Mouse (Mus musculus) hindbrain, embryonic 16.5 days (tissue): Measurements from ENCODE around the gene Fam69a. TPM values are rescaled to one million over a fixed set of nuclear protein-coding genes. Genes with fewer than 3 reads are reported as not detected.
"Not testable (repeated sequence)": the region's sequence is repeated elsewhere in the genome, so short reads cannot be mapped to it uniquely, and the experiment has no call there.

ENCODE experiments used
- ATAC-seq: fragments of 200-750 bp; cut with Nextera tagmentation; 2 replicates; pipeline ENCODE4 v1.8.0; 2017; ENCODE audit warnings: moderate TSS enrichment, moderate library complexity
- H3K27ac ChIP-seq: fragments of 300-500 bp; sonication (generic); 2 replicates; pipeline ENCODE4 v1.5.1; 2014; ENCODE audit warnings: low read depth, mild to moderate bottlenecking, control low read depth, low read length, moderate library complexity
- H3K27me3 ChIP-seq: fragments of 300-500 bp; sonication (generic); replicated peaks from 2 replicates; pipeline ENCODE4 v1.6.1; 2014; ENCODE audit warnings: low read length; ENCODE audit not compliant: control insufficient read depth, insufficient read depth
- H3K36me3 ChIP-seq: fragments of 300-500 bp; sonication (generic); 2 replicates; pipeline ENCODE4 v1.6.1; 2014; ENCODE audit warnings: mild to moderate bottlenecking, low read length, moderate library complexity, mixed read lengths; ENCODE audit not compliant: control insufficient read depth, insufficient read depth
- H3K4me1 ChIP-seq: fragments of 300-500 bp; sonication (generic); 2 replicates; pipeline ENCODE4 v1.6.1; 2014; ENCODE audit warnings: low read depth, low read length; ENCODE audit not compliant: control insufficient read depth, insufficient read depth
- H3K4me2 ChIP-seq: fragments of 300-500 bp; sonication (generic); 2 replicates; pipeline ENCODE4 v1.6.1; 2014; ENCODE audit warnings: mild to moderate bottlenecking, low read length, control low read depth, moderate library complexity
- H3K4me3 ChIP-seq: fragments of 300-500 bp; sonication (generic); 2 replicates; pipeline ENCODE4 v1.5.1; 2014; ENCODE audit warnings: mild to moderate bottlenecking, low read length, control low read depth, moderate library complexity
- H3K9ac ChIP-seq: fragments of 300-500 bp; sonication (generic); 2 replicates; pipeline ENCODE4 v1.6.1; 2014; ENCODE audit warnings: low read depth, mild to moderate bottlenecking, control low read depth, low read length, moderate library complexity
- H3K9me3 ChIP-seq: fragments of 300-500 bp; sonication (generic); 2 replicates; pipeline ENCODE4 v1.6.1; 2014; ENCODE audit warnings: mild to moderate bottlenecking, low read length, moderate library complexity; ENCODE audit not compliant: control insufficient read depth
- WGBS: fragments of 180-500 bp; shearing (Covaris S2); extraction: QIAGEN DNeasy Blood & Tissue Kit; methylation state at CpG from one replicate; pipeline ENCODE4 v1.1.7; 2014; 5-methylcytosine and 5-hydroxymethylcytosine counted together
- polyA plus RNA-seq: library from polyadenylated mRNA; unstranded; fragments of >200 nt; fragmentation: Nextera tagmentation; extraction: Ambion mirVana; gene quantifications from 2 replicates; pipeline ENCODE4 v1.2.1, GENCODE M21; 2015

Fam69a gene
- polyA plus RNA-seq, 1 experiment from 2014 or later = 73.3 TPM

DNA sequence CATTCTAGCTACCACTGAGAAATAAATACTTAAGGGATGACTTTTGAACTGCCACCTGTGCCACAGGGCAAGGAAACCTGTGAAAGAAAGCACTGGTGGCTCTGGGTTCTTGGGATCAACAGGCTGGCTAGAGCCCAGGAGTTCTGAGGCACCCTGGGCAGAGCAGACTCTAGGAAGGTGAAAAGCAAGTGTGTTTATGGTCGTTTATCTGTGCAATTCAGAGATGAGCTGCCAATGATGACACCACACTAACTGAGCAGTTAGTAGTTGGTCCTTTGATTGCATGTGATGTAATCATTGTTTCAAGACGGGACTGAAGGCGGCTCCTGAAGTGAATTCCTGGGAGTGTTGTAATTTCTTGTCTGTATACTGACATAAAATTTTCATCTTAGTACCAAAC is 82.6 kb downstream of the Fam69a start:
- Histone ChIP-seq H3K27me3 (no peaks in the 10 kb centered on the region), H3K27ac (no peak overlapping the region), H3K4me3 (no peak overlapping the region), H3K4me1 (peaks cover 12% of the 10 kb centered on the region), H3K36me3 (peaks cover 42% of the 10 kb centered on the region), H3K9ac (no peak overlapping the region), H3K4me2 (no peak overlapping the region), H3K9me3 (no peaks in the 10 kb centered on the region)
- 75% methylated on average over 3 of the region's 3 CpGs for WGBS
- no peak for ATAC-seq

GRCm38 (mm10) chr5:107901014-107901615 is 85.8 kb downstream of the Fam69a start:
- Histone ChIP-seq H3K4me1 (peaks cover 12% of the 10 kb centered on the region), H3K4me2 (peak overlapping the region; percentile 86), H3K9me3 (no peaks in the 10 kb centered on the region), H3K4me3 (peak overlapping the region; percentile 90), H3K27me3 (no peaks in the 10 kb centered on the region), H3K9ac (peak overlapping the region; percentile 96), H3K36me3 (peaks cover 21% of the 10 kb centered on the region), H3K27ac (peak overlapping the region; percentile 89)
- under 1% methylated on average over 23 of the region's 23 CpGs for WGBS
- no peak; the same call in 1 of the 2 replicates for ATAC-seq

DNA sequence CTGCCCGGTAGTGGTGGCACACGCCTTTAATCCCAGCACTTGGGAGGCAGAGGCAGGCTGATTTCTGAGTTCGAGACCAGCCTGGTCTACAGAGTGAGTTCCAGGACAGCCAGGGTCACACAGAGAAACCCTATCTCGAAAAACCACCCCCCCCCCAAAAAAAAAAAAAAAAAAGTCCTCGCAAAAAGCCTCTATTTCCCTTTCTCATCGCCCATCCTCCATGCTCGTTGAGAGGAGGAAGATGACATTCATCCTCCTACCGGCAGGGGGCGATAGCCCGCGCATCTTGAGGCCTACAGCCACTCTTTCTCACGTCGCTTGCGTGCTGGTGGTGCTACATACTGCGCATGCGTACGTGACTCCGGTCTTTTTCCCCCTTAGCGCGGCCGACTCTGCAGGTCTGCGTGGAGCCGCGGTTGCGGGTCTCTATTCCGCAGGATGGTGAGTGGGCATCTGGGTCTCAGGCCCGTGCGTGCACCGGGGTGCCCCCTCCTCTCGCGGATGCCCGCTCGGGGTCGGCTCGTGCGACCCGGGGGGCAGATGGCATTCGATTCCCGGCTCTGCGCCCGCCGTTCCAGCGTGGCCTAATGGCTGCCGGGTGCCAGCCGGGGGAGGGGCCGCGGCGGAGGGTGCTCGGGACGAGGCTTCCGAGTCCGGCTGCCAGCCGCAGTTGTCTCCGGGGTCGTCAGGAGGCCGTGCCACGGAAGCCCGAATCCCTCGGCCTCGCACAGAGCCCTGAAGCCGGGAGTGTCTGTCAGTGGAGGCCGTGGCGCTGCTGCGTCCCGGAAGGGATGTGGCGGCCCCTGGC is 86.5 kb downstream of the Fam69a start, which contains the start of gene Rpl5:
Gene Rpl5, plus strand, starts transcription at position 297 of the 808 bp plus-strand sequence.
- Histone ChIP-seq H3K9me3 (no peaks in the 10 kb centered on the region), H3K4me2 (peak within 1 kb of the TSS; percentile 86), H3K27ac (peak within 1 kb of the TSS; percentile 89), H3K9ac (peak within 1 kb of the TSS; percentile 96), H3K36me3 (peaks cover 17% of the 10 kb centered on the region), H3K27me3 (no peaks in the 10 kb centered on the region), H3K4me3 (peak within 1 kb of the TSS; percentile 90), H3K4me1 (peaks cover 12% of the 10 kb centered on the region)
- 4% methylated on average over 52 of the region's 66 CpGs for WGBS
- ATAC-seq = peak; percentile 99

DNA sequence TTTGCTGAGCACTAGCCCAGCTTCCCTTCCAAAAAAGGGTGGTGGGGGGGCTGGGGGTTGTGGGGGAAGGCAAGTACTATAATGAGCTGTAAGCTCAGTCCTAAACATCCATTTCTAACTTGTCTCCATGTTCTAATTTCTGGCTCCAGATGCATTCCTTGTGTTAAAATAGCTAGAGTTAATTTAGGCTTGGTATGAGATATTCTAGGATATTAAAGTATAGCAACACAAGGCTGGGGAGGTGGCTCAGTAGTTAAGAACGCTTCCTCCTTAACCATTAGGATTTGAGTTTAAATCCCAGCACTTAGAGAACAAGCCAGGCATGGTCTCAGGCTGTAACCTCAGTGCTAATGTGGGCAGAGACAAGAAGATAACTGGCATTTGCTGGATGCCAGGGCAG is 90.6 kb downstream of the Fam69a start:
- 74% methylated on average over 1 of the region's 1 CpGs for WGBS
- Histone ChIP-seq H3K36me3 (no peaks in the 10 kb centered on the region), H3K4me3 (no peak overlapping the region), H3K27me3 (no peaks in the 10 kb centered on the region), H3K9ac (no peak overlapping the region), H3K4me1 (no peaks in the 10 kb centered on the region), H3K27ac (no peak overlapping the region), H3K4me2 (no peak overlapping the region), H3K9me3 (no peaks in the 10 kb centered on the region)
- no peak for ATAC-seq

DNA sequence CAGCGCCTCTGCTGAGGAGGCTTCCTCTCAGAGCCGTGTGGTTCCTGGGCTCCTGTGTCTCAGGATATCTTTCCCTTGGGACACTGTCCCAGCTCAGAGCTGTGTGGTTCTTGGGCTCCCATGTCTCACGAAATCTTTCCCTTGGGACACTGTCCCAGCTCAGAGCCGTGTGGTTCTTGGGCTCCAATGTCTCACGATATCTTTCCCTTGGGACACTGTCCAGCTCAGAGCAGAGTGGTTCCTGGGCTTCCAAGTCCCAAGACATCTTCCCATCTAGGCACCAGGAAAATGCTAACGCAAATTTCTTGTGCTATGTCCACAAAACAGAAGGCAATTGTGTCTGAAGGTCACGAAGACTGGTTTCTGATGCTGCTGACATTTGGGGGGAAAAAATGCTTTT is 92.2 kb downstream of the Fam69a start:
- ATAC-seq = no peak
- WGBS = 78% methylated on average over 7 of the region's 7 CpGs
- Histone ChIP-seq H3K4me2 (no peak overlapping the region), H3K9ac (no peak overlapping the region), H3K9me3 (no peaks in the 10 kb centered on the region), H3K27ac (no peak overlapping the region), H3K4me1 (no peaks in the 10 kb centered on the region), H3K36me3 (no peaks in the 10 kb centered on the region), H3K27me3 (no peaks in the 10 kb centered on the region), H3K4me3 (no peak overlapping the region)

- not testable (repeated sequence) for H3K9ac ChIP-seq, H3K4me2 ChIP-seq, H3K36me3 ChIP-seq, ATAC-seq, H3K27me3 ChIP-seq, H3K4me3 ChIP-seq, H3K4me1 ChIP-seq, H3K9me3 ChIP-seq, H3K27ac ChIP-seq
- 71% methylated on average over 1 of the region's 1 CpGs for WGBS
These were observed 95.4 kb downstream of the Fam69a start for GRCm38 (mm10) chr5:107891515-107891914.

DNA sequence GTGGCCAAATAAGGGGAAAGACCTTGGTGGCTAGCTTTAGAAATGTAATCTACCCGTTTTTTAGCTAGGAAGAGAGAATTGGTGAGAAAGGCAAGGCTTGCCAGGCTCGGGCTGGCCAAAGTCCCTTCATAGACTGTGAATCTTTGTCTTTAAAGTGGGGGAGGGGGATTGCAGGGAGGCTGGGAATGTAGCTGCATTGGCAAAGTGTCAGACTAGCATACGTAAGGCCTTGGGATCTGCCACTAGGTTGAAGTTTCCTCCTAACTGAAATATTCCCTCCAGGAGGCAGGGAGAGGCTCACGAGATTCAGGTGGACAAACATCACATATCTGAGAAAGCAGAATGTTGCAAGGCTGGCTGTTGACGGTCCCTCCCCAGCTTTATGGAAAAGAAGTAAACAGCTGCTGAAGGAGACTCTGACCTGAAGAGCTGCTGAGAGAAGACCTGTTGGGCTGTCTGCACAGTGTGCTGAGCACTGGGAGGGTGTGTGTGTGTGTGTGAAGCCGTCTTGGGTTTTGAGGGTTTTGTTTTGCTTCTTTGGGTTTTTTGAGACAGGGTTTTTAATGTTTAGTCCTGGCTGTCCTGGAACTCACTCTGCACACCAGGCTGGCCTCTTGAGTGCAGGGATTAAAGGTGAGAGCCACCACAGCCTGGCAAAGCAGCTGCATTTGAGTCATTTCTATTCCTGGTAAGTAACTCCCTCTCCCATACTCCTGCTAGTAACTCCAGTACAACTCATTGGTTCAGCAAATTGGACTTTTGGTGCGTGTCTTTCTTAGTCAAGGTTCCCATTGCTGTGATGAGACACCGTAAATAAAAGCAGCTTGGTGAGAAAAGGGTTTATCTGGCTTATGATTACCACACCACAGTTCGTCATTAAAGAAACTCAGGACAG is 96.6 kb downstream of the Fam69a start:
- no peak overlapping the region for H3K4me2 ChIP-seq
- no peak overlapping the region for H3K9ac ChIP-seq
- H3K36me3 ChIP-seq = no peaks in the 10 kb centered on the region
- H3K9me3 ChIP-seq = no peaks in the 10 kb centered on the region
- H3K4me3 ChIP-seq = no peak overlapping the region
- no peaks in the 10 kb centered on the region for H3K4me1 ChIP-seq
- H3K27me3 ChIP-seq = no peaks in the 10 kb centered on the region
- 60% methylated on average over 9 of the region's 9 CpGs for WGBS
- ATAC-seq = peak; percentile 70; the same call in 1 of the 2 replicates
- no peak overlapping the region for H3K27ac ChIP-seq

DNA sequence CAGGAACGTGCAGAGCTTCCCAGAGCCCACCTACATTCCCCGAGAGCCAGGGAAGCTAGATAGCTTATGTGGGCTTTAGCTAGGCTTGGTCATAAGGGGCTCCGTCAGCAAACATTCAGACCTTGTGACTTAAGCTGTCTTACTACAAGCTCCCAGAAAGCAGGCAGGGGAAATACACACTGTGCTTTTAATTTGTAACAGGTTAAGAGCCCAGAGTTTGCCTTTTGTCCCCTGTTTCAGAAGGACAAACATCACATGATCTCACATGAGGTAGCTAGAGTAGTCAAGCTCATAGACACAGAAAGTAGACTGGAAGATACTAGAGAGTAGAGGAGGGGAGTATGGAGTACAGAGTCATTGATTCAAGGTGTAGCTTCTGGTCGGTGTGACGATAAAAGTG is 106.2 kb downstream of the Fam69a start:
- Histone ChIP-seq H3K4me1 (no peaks in the 10 kb centered on the region), H3K36me3 (no peaks in the 10 kb centered on the region), H3K4me2 (no peak overlapping the region), H3K27ac (no peak overlapping the region), H3K9me3 (no peaks in the 10 kb centered on the region), H3K4me3 (no peak overlapping the region), H3K27me3 (no peaks in the 10 kb centered on the region), H3K9ac (no peak overlapping the region)
- no peak for ATAC-seq
- 86% methylated on average over 5 of the region's 5 CpGs for WGBS

- no peak overlapping the region for H3K27ac ChIP-seq
- H3K9me3 ChIP-seq = no peaks in the 10 kb centered on the region
- no peaks in the 10 kb centered on the region for H3K27me3 ChIP-seq
- WGBS = 79% methylated on average over 1 of the region's 1 CpGs
- H3K4me1 ChIP-seq = no peaks in the 10 kb centered on the region
- no peak overlapping the region for H3K4me3 ChIP-seq
- H3K4me2 ChIP-seq = no peak overlapping the region
- H3K36me3 ChIP-seq = no peaks in the 10 kb centered on the region
- no peak for ATAC-seq
- no peak overlapping the region for H3K9ac ChIP-seq
These were observed 109.8 kb downstream of the Fam69a start for GRCm38 (mm10) chr5:107877053-107877452.
